Mouse (Mus musculus): ENCODE measurements around the gene Cat. TPM values are rescaled to one million over a fixed set of nuclear protein-coding genes. Genes with fewer than 3 reads are reported as not detected.

Cat gene
- total and polyA plus RNA-seq, 2 experiments = 1,476 to 1,807 TPM

GRCm38 (mm10) chr2:103457048-103457447 lies 27.9 kb downstream of the Cat start:
- no peak for TF ChIP-seq CTCF (IDR thresholded peaks at IDR 0.05; ENCODE audit: low read depth, low read length)
- TF ChIP-seq POLR2A (IDR thresholded peaks at IDR 0.05; ENCODE audit: extremely low read depth, insufficient read depth, low read length) = no peak
- Histone ChIP-seq H3K27me3 (ENCODE audit: control insufficient read depth, insufficient read depth, low read length) (no peaks in the 10 kb centered on the region), H3K36me3 (ENCODE audit: control insufficient read depth, insufficient read depth, low read length) (peaks cover 86% of the 10 kb centered on the region), H3K4me1 (ENCODE audit: control insufficient read depth, insufficient read depth, low read length) (peaks cover 22% of the 10 kb centered on the region), H3K4me3 (ENCODE audit: insufficient read depth, low read depth, low read length) (no peak overlapping the region), H3K79me2 (ENCODE audit: control insufficient read depth, insufficient read depth, low read length) (no peaks in the 10 kb centered on the region), H3K27ac (replicated peaks; ENCODE audit: insufficient read depth, low read depth, low read length) (peak overlapping the region; percentile 12; the same call in 1 of the 2 replicates), H3K9ac (ENCODE audit: low read depth, low read length) (peak overlapping the region; percentile 4)
- 42% methylated on average over 5 of the region's 5 CpGs for WGBS
- no peak for DNase-seq (ENCODE audit: extremely low read depth, low read depth, low spot score)

GRCm38 (mm10) chr2:103456646-103457045 lies 28.3 kb downstream of the Cat start:
- no peaks in the 10 kb centered on the region for H3K27me3 ChIP-seq (ENCODE audit: control insufficient read depth, insufficient read depth, low read length)
- TF ChIP-seq POLR2A (IDR thresholded peaks at IDR 0.05; ENCODE audit: extremely low read depth, insufficient read depth, low read length) (no peak), CTCF (IDR thresholded peaks at IDR 0.05; ENCODE audit: low read depth, low read length) (peak; percentile 90)
- H3K4me3 ChIP-seq (ENCODE audit: insufficient read depth, low read depth, low read length) = no peak overlapping the region
- peak overlapping the region; percentile 74 for H3K27ac ChIP-seq (replicated peaks; ENCODE audit: insufficient read depth, low read depth, low read length)
- DNase-seq (ENCODE audit: extremely low read depth, low read depth, low spot score) = peak; percentile 49
- H3K79me2 ChIP-seq (ENCODE audit: control insufficient read depth, insufficient read depth, low read length) = no peaks in the 10 kb centered on the region
- H3K36me3 ChIP-seq (ENCODE audit: control insufficient read depth, insufficient read depth, low read length) = peaks cover 86% of the 10 kb centered on the region
- H3K4me1 ChIP-seq (ENCODE audit: control insufficient read depth, insufficient read depth, low read length) = peaks cover 20% of the 10 kb centered on the region
- H3K9ac ChIP-seq (ENCODE audit: low read depth, low read length) = peak overlapping the region; percentile 29; the same call in 1 of the 2 replicates
- WGBS = 20% methylated on average over 10 of the region's 10 CpGs

DNA sequence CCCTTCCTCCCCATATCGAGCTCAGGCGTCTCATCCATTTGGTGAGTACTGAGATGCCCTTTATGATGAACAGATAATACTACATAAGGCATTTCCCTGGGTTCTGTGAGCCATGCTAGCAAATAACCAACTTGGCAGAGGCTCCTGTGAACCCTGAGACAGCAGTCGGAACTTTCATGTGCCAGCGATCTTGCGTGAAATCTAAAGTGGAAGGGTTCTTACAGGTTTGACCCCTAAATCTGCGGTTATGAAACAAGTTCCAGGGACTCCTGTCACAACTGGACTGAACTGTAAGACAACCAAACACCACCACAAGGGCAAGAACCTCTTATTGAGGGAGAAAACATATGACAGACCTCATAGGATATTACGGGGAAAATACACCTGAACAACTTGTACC lies 29.2 kb downstream of the Cat start:
- H3K4me3 ChIP-seq (ENCODE audit: insufficient read depth, low read depth, low read length) = no peak overlapping the region
- 36% methylated on average over 7 of the region's 7 CpGs for WGBS
- H3K9ac ChIP-seq (ENCODE audit: low read depth, low read length) = no peak overlapping the region; the same call in 1 of the 2 replicates
- peak; percentile 74 for DNase-seq (ENCODE audit: extremely low read depth, low read depth, low spot score)
- H3K79me2 ChIP-seq (ENCODE audit: control insufficient read depth, insufficient read depth, low read length) = no peaks in the 10 kb centered on the region
- H3K4me1 ChIP-seq (ENCODE audit: control insufficient read depth, insufficient read depth, low read length) = peaks cover 19% of the 10 kb centered on the region
- peak overlapping the region; percentile 74 for H3K27ac ChIP-seq (replicated peaks; ENCODE audit: insufficient read depth, low read depth, low read length)
- peaks cover 80% of the 10 kb centered on the region for H3K36me3 ChIP-seq (ENCODE audit: control insufficient read depth, insufficient read depth, low read length)
- TF ChIP-seq CTCF (IDR thresholded peaks at IDR 0.05; ENCODE audit: low read depth, low read length) = no peak
- TF ChIP-seq POLR2A (IDR thresholded peaks at IDR 0.05; ENCODE audit: extremely low read depth, insufficient read depth, low read length) = no peak
- H3K27me3 ChIP-seq (ENCODE audit: control insufficient read depth, insufficient read depth, low read length) = no peaks in the 10 kb centered on the region

GRCm38 (mm10) chr2:103452550-103452949 lies 32.4 kb downstream of the Cat start:
- H3K27me3 ChIP-seq (ENCODE audit: control insufficient read depth, insufficient read depth, low read length) = no peaks in the 10 kb centered on the region
- H3K36me3 ChIP-seq (ENCODE audit: control insufficient read depth, insufficient read depth, low read length) = peaks cover 50% of the 10 kb centered on the region
- H3K4me1 ChIP-seq (ENCODE audit: control insufficient read depth, insufficient read depth, low read length) = peaks cover 15% of the 10 kb centered on the region
- DNase-seq (ENCODE audit: extremely low read depth, low read depth, low spot score) = peak; percentile 44
- no peaks in the 10 kb centered on the region for H3K79me2 ChIP-seq (ENCODE audit: control insufficient read depth, insufficient read depth, low read length)
- H3K27ac ChIP-seq (replicated peaks; ENCODE audit: insufficient read depth, low read depth, low read length) = no peak overlapping the region
- no peak overlapping the region for H3K9ac ChIP-seq (ENCODE audit: low read depth, low read length)
- no peak for TF ChIP-seq POLR2A (IDR thresholded peaks at IDR 0.05; ENCODE audit: extremely low read depth, insufficient read depth, low read length)
- no peak for TF ChIP-seq CTCF (IDR thresholded peaks at IDR 0.05; ENCODE audit: low read depth, low read length)
- H3K4me3 ChIP-seq (ENCODE audit: insufficient read depth, low read depth, low read length) = no peak overlapping the region
- 44% methylated on average over 5 of the region's 5 CpGs for WGBS

GRCm38 (mm10) chr2:103450267-103450666 lies 34.7 kb downstream of the Cat start:
- H3K4me3 ChIP-seq (ENCODE audit: insufficient read depth, low read depth, low read length) = no peak overlapping the region
- DNase-seq (ENCODE audit: extremely low read depth, low read depth, low spot score) = peak; percentile 74
- H3K27me3 ChIP-seq (ENCODE audit: control insufficient read depth, insufficient read depth, low read length) = no peaks in the 10 kb centered on the region
- TF ChIP-seq POLR2A (IDR thresholded peaks at IDR 0.05; ENCODE audit: extremely low read depth, insufficient read depth, low read length) (no peak), CTCF (IDR thresholded peaks at IDR 0.05; ENCODE audit: low read depth, low read length) (no peak)
- 0 out of 2 replicates have a peak overlapping the region, but pooled peaks have one; percentile 19 for H3K27ac ChIP-seq (replicated peaks; ENCODE audit: insufficient read depth, low read depth, low read length)
- H3K36me3 ChIP-seq (ENCODE audit: control insufficient read depth, insufficient read depth, low read length) = peaks cover 30% of the 10 kb centered on the region
- 29% methylated on average over 8 of the region's 8 CpGs for WGBS
- no peaks in the 10 kb centered on the region for H3K79me2 ChIP-seq (ENCODE audit: control insufficient read depth, insufficient read depth, low read length)
- H3K9ac ChIP-seq (ENCODE audit: low read depth, low read length) = no peak overlapping the region
- peaks cover 6% of the 10 kb centered on the region for H3K4me1 ChIP-seq (ENCODE audit: control insufficient read depth, insufficient read depth, low read length)

- H3K27me3 ChIP-seq (ENCODE audit: control insufficient read depth, insufficient read depth, low read length) = no peaks in the 10 kb centered on the region
- H3K4me1 ChIP-seq (ENCODE audit: control insufficient read depth, insufficient read depth, low read length) = peaks cover 5% of the 10 kb centered on the region; the same call in 1 of the 2 replicates
- WGBS = 31% methylated on average over 7 of the region's 7 CpGs
- no peak overlapping the region for H3K9ac ChIP-seq (ENCODE audit: low read depth, low read length)
- no peak overlapping the region for H3K4me3 ChIP-seq (ENCODE audit: insufficient read depth, low read depth, low read length)
- peaks cover 26% of the 10 kb centered on the region for H3K36me3 ChIP-seq (ENCODE audit: control insufficient read depth, insufficient read depth, low read length)
- peak; percentile 55 for DNase-seq (ENCODE audit: extremely low read depth, low read depth, low spot score)
- H3K27ac ChIP-seq (replicated peaks; ENCODE audit: insufficient read depth, low read depth, low read length) = no peak overlapping the region
- no peaks in the 10 kb centered on the region for H3K79me2 ChIP-seq (ENCODE audit: control insufficient read depth, insufficient read depth, low read length)
- TF ChIP-seq CTCF (IDR thresholded peaks at IDR 0.05; ENCODE audit: low read depth, low read length) (no peak), POLR2A (IDR thresholded peaks at IDR 0.05; ENCODE audit: extremely low read depth, insufficient read depth, low read length) (no peak)
Measured at GRCm38 (mm10) chr2:103449813-103450212, 35.1 kb downstream of the Cat start.
